Mouse (Mus musculus): ENCODE measurements at regions not wholly inside any gene's neighbourhood (a gene's known extent, or its start where the extent isn't known, plus 50 kb on each side); places are given as distances from the start of the nearest gene placed in this dataset.

- DNase-seq (ENCODE audit: low spot score in 2 of 2): no peak
These were observed 49.9 kb upstream of the Nepro start for GRCm38 (mm10) chr16:44674198-44674597.

GRCm38 (mm10) chr16:44672422-44672819 is 51.7 kb upstream of the Nepro start:
- DNase-seq (ENCODE audit: low spot score in 2 of 2): no peak

DNA sequence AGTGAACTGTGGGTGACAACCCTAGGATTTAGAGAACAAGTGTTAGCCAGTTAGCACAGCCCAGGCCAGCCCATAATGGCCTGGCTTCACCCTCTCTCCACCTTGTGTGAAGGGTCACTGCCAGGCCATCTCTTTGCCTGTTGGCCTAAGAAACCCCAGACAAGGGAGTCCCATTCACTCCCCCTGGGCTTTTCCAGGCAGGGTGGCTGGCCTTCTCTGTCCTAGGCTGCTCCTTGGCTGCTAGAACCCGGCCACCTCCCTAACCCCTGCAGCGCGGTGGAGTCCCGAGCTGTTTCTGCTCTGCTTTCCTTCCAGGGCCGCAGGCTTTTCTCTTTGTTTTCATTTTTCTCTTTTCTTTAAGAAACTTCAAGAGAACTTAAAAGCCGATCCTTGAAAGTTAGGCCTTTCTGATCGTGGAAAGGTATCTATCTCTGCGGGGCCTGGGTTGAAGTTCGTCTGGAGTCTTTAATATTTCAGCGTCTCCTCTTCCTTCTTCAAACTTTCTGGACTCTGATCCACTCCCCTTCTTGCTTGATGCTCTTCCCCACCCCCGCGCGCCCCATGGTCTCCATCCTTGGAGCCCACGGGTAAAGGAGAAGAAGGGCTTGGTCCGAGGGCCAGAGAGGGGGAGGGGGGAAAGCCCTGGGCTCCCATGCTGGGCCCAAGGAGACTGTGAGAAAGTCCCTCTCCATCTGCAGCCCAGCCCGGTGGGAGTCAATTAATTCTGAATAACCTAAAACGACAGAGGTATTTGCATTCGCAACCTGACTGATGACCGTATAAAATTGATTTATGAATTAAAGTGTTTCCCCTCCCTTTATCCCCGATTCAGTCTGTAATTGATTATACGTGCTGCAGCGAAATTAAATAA is 52.3 kb upstream of the Nepro start:
- DNase-seq (ENCODE audit: low spot score in 2 of 2): no peak

DNA sequence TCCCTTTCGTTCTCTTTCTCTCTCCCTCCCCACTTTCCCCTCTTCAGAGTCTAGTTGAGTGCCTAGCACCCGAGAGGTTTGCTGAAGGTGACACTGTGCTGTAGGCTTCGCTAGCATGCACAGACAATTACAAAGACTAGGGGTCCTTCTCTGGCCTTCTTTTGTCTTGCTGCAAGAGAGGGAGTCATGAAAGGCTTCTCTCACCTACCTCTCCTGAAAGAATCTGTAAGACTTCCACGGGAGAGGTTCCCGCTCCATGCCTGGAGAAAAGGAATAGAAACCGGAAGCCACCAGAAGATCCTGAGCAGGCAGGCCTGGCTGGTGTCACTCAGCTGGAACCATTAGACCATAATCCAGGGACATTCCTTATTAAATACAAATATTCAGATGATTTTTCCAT is 56.0 kb upstream of the Nepro start:
- no peak for DNase-seq (ENCODE audit: low spot score in 2 of 2)

- no peak for DNase-seq (ENCODE audit: low spot score in 2 of 2)
These were observed 57.0 kb upstream of the Nepro start for GRCm38 (mm10) chr16:44667118-44667517.

DNA sequence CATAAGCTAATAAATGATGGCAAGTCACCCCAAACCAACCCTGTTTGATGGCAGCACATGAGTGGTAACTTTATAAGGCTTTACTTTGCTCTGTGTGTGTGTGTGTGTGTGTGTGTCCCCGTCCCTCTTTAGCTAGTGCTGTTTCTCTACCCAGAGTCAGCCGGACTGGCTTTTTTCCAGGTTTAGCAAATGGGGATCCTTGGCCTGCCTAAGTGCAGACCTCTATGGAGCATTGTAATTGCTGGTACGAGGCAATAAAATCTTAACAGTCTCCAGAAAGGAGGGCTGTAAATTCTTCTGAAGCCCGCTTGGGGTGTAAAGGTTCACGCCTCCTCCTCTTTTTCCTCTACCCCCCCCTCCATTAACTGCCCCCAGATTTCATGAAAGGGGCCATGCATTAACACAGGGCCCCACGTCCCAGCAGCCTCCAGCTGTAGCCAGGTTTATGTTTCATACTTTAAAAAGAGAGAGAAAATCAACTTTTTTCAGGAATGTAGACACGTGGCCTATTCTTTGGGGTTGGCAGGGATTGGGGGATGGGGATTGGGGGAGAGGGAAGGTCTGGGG is 57.6 kb upstream of the Nepro start:
- DNase-seq (ENCODE audit: low spot score in 2 of 2): no peak

DNA sequence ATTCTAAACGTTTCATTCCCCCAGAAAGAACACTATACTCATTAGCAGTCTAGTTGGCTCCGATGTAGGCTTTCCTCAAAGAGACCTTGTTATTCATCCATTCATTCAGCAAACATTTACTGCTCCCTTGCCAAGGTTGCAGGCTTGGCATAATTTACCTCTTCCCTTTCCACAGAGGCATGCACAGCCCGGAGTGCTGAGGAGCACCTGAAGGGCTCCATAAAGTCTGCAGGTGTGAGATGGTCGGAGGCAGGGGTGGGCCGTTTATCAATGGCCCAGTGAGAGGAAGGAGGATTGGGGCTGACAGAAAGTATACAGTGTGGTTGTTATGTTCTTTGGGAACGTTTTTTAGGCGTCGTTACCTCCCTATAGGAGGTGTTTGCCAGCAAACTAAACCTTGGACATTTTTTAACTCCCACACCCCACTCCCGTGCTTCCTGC is 58.6 kb upstream of the Nepro start:
- no peak for DNase-seq (ENCODE audit: low spot score in 2 of 2)

- DNase-seq (ENCODE audit: low spot score in 2 of 2): no peak
These were observed 61.0 kb upstream of the Nepro start for GRCm38 (mm10) chr16:44662966-44663600.

- no peak for DNase-seq (ENCODE audit: low spot score in 2 of 2)
These were observed 62.9 kb upstream of the Nepro start for GRCm38 (mm10) chr16:44660996-44661876.

DNA sequence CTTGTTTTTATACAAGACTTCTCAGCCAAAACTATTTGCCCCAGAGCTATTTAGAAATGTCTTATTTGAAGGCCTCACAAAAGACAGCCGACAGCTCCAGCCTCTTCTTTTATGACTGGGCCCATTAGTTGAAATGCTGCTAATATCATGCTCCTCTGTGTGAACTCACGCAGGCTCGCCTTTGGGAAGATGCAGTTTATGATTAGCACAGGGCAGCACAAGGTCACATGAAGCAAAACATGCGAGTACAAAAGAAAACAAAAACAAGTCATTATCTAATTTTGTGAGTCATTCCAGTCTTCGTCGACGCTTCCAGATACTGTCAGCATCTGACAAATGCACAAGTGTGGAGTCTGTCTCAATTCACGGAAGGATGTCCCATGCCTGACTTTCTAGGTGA is 65.8 kb upstream of the Nepro start:
- DNase-seq (ENCODE audit: low spot score in 2 of 2): no peak

DNA sequence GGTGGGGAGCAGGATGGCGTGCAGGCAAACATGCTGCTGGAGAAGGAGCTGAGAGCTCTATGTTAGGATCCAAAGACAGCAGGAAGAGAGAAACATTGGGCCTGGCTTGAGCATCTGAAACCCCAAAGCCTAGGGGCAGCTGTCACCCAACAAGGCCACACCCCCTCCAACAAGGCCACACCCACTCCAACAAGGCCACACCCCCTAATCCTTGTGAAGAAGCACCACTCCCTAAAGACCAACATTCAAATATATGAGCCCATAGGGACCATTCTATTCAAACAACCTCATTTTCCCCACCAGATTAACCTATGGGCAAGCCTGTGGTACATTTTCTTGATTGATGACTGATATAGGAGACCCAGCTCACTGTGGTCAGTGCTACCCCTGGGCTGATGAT is 67.9 kb upstream of the Nepro start:
- DNase-seq (ENCODE audit: low spot score in 2 of 2): no peak

DNA sequence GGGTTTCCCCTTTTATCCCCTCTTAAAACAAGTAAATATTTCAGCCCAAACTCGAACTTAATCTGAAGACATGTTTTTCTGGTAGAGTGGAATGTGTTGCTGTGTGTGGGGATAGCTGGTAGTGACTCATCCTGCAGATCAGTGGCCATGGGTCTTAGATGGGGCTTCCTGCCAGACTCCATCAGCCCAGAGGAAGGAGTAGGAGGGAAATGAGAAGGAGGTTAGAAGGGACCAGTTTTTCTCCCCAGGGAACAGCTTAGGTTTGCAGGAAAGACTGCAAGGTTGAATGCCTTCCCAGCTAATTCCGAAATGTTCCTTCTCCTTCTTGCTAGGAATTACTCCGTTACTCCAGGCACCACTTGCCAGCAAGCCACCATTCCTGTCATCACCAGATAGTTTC is 68.8 kb upstream of the Nepro start:
- no peak for DNase-seq (ENCODE audit: low spot score in 2 of 2)

GRCm38 (mm10) chr16:44648547-44649223 is 75.4 kb upstream of the Nepro start:
- no peak for DNase-seq (ENCODE audit: low spot score in 2 of 2)

- peak in 1 of 2 experiments; percentile 15 for DNase-seq (ENCODE audit: low spot score in 2 of 2)
These were observed 80.1 kb upstream of the Nepro start for GRCm38 (mm10) chr16:44643992-44644391.

GRCm38 (mm10) chr16:44637100-44637499 is 78.4 kb upstream of the Boc start:
- DNase-seq (ENCODE audit: low spot score in 2 of 2): no peak

- DNase-seq (ENCODE audit: low spot score in 2 of 2): no peak
These were observed 75.8 kb upstream of the Boc start for GRCm38 (mm10) chr16:44634486-44634885.

DNA sequence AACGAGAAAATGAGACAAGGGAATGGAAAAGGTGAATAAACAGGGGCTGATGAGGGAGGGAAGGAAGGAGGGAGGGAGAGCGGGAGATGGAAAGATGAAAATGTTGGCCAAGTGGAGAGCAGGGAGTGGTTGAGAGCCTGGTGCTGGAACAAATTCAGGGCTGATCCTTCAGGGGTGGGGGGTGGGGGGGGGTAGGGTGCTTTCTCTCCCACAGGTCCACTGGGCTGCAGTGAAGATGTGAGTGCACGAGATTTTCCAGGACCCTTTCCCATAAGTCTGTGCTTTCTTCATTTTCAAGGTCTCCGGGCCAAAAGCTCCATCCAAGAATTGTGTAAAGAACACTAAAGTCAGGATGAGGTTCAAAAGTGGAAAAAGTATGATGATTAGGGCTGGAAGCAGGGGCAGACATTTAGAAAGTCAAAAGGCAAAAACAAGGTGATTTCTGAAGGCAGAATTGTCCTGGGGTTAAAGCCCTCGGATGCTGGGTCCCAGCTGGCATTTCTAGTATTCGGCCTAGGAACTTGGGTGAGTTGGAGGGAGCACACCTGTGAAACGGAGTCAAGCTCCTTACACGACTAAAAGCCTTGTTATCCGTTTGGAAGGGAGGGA is 74.5 kb upstream of the Boc start:
- DNase-seq (ENCODE audit: low spot score in 2 of 2): no peak

- DNase-seq (ENCODE audit: low spot score in 2 of 2): peak; percentile 75 to 80
These were observed 73.8 kb upstream of the Boc start for GRCm38 (mm10) chr16:44632330-44633058.

- no peak for DNase-seq (ENCODE audit: low spot score in 2 of 2)
These were observed 72.8 kb upstream of the Boc start for GRCm38 (mm10) chr16:44631357-44632053.

Measured in layer of hippocampus, postnatal 10 days (tissue).